Mouse (Mus musculus) thymus, adult 2 months (tissue): ENCODE results near the gene Gm44790.
"Not testable (repeated sequence)": the region's sequence is repeated elsewhere in the genome, so short reads cannot be mapped to it uniquely, and the experiment has no call there.

ENCODE experiments used
- CTCF ChIP-seq: fragments of 200-500 bp; IDR thresholded peaks from 2 replicates; pipeline ENCODE4 v1.5.1; 2012; ENCODE audit warnings: mild to moderate bottlenecking, control low read depth, low read length, moderate library complexity, borderline replicate concordance; ENCODE audit not compliant: control insufficient read depth, poor library complexity, insufficient read depth; ENCODE audit errors: extremely low read depth
- POLR2A ChIP-seq: fragments of 200-500 bp; IDR thresholded peaks from 2 replicates; pipeline ENCODE4 v1.6.1; 2012; ENCODE audit warnings: mild to moderate bottlenecking, low read length, control low read depth, moderate library complexity; ENCODE audit not compliant: control insufficient read depth, poor library complexity, insufficient read depth; ENCODE audit errors: extremely low read depth

DNA sequence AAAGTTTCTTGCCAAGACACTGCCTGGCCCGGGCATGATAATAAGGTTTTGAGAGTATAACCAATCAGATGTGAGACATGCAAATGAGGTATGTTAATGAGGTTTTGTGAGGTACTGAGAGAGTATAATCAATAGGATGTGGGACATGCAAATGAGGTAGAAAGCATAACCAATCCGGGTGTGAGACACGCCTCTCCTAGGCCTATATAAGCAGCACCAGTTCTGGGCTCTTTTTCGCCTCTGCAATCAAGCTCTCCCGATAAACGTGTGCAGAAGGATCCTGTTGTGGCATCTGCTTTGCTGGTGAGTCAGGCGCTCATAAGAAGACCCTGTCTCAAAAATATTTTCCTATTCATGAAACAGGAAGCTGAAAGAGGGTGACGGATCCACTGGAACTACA is 64.0 kb downstream of the Gm44790 start:
- TF ChIP-seq CTCF, POLR2A: not testable (repeated sequence)
